Mouse (Mus musculus) lung, postnatal 25 days (tissue): ENCODE data around the gene Anp32e.
"Not testable (repeated sequence)": the region's sequence is repeated elsewhere in the genome, so short reads cannot be mapped to it uniquely, and the experiment has no call there.

Experiments
- DNase-seq: peaks from one replicate; pipeline ENCODE4 v3.0.0; 2022; ENCODE audit warnings: low spot score

The Anp32e gene

GRCm38 (mm10) chr3:95972873-95973634 lies 44.0 kb downstream of the Anp32e start:
- peak; percentile 35 for DNase-seq

- no peak for DNase-seq
Observed at GRCm38 (mm10) chr3:95977079-95977478, 48.0 kb downstream of the Anp32e start.

- not testable (repeated sequence) for DNase-seq
Observed at GRCm38 (mm10) chr3:95977587-95977986, 48.5 kb downstream of the Anp32e start.

GRCm38 (mm10) chr3:95978265-95978664 lies 49.2 kb downstream of the Anp32e start:
- peak; percentile 14 for DNase-seq

- DNase-seq: no peak
Observed at GRCm38 (mm10) chr3:95980276-95980970, 51.4 kb downstream of the Anp32e start.

GRCm38 (mm10) chr3:95982129-95982528 lies 53.1 kb downstream of the Anp32e start:
- DNase-seq: no peak

- peak; percentile 69 for DNase-seq
Observed at GRCm38 (mm10) chr3:95985209-95986000, 56.4 kb downstream of the Anp32e start.

- DNase-seq: peak; percentile 38
Observed at GRCm38 (mm10) chr3:95986001-95986622, 57.1 kb downstream of the Anp32e start.

GRCm38 (mm10) chr3:95986984-95987383 lies 57.9 kb downstream of the Anp32e start:
- no peak for DNase-seq

GRCm38 (mm10) chr3:95987386-95988110 lies 58.5 kb downstream of the Anp32e start:
- peak; percentile 36 for DNase-seq

GRCm38 (mm10) chr3:95988138-95988537 lies 59.1 kb downstream of the Anp32e start:
- no peak for DNase-seq

- DNase-seq: peak; percentile 51
Observed at GRCm38 (mm10) chr3:95988969-95989368, 59.9 kb downstream of the Anp32e start.

GRCm38 (mm10) chr3:95990413-95990941 lies 61.4 kb downstream of the Anp32e start:
- peak; percentile 16 for DNase-seq

GRCm38 (mm10) chr3:95992990-95993603 lies 64.1 kb downstream of the Anp32e start:
- DNase-seq: peak; percentile 39

GRCm38 (mm10) chr3:95993881-95994280 lies 64.8 kb downstream of the Anp32e start:
- peak; percentile 43 for DNase-seq

- DNase-seq: peak; percentile 34
Observed at GRCm38 (mm10) chr3:95994381-95994846, 65.4 kb downstream of the Anp32e start.

GRCm38 (mm10) chr3:95994975-95995801 lies 66.1 kb downstream of the Anp32e start:
- no peak for DNase-seq

GRCm38 (mm10) chr3:95995802-95996428 lies 66.9 kb downstream of the Anp32e start, which contains the start of gene Plekho1:
Plekho1 (minus strand) TSS chr3:95996001.
- DNase-seq: peak; percentile 64

GRCm38 (mm10) chr3:95996451-95997073 lies 67.5 kb downstream of the Anp32e start:
- DNase-seq: no peak
